Comparison of ENCODE assay signal across 20 mouse cellular contexts in the genomic region with DNA sequence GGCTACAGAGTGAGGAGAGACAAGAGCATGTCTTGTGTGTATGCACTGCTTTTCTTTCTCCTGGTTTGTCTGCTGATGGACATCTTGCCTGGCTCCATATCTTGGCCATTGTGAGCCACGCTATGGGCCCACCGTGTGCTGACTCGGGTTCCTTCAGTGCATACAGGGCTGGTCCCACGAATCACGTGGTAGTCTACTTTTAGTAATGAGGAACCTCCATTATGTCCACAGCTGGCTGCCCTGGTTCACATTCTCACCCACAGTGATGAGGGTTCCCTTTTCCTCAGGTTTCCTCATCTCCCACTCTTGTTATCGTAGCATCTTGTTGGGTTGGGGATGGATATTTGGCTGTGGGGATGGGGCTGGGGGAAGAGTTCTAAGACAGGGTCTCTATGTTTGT. TPM values are rescaled to one million over a fixed set of nuclear protein-coding genes. Genes with fewer than 3 reads are reported as not detected.
"Had no signal": no experiment of that assay in that cellular context is flagged by ENCODE, and none has a peak within 500 bp of the region (broad histone marks: within the 10 kb centered on the region; RNA-seq: fewer than 3 reads in every experiment).

No protein-coding gene starts in this region.

- H3K27ac ChIP-seq: kidney, postnatal 0 days; layer of hippocampus, adult 2 months; limb, embryonic 13.5 days; liver, embryonic 14.5 days; midbrain, embryonic 13.5 days; neural tube, embryonic 13.5 days had no signal

- H3K27me3 ChIP-seq: limb, embryonic 13.5 days; midbrain, embryonic 13.5 days; neural tube, embryonic 13.5 days had no signal

- H3K36me3 ChIP-seq: limb, embryonic 13.5 days; midbrain, embryonic 13.5 days; neural tube, embryonic 13.5 days had no signal

- H3K9ac ChIP-seq: limb, embryonic 13.5 days; liver, embryonic 14.5 days; midbrain, embryonic 13.5 days; neural tube, embryonic 13.5 days had no signal

- ATAC-seq: lung, postnatal 0 days; midbrain, embryonic 13.5 days had no signal

- H3K4me3 ChIP-seq: layer of hippocampus, adult 2 months; limb, embryonic 13.5 days; midbrain, embryonic 13.5 days; neural tube, embryonic 13.5 days had no signal

- DNase-seq: kidney, adult 11 months; kidney, adult 9 months; kidney, postnatal 4 days; left cerebral cortex, postnatal 4 days; lung, adult 18-20 months; lung, postnatal 4 days; right cerebral cortex, adult 18-20 months; right cerebral cortex, postnatal 25 days; thymus, adult 2 months had no signal

- H3K4me1 ChIP-seq: limb, embryonic 13.5 days; midbrain, embryonic 13.5 days; neural tube, embryonic 13.5 days had no signal

- H3K4me2 ChIP-seq: limb, embryonic 13.5 days; midbrain, embryonic 13.5 days; neural tube, embryonic 13.5 days had no signal

- H3K9me3 ChIP-seq: midbrain, embryonic 13.5 days; neural tube, embryonic 13.5 days had no signal

RNA-seq across cellular contexts. Expression of a gene that starts 24.4 kb away (rescaled TPM):
- total RNA-seq: layer of hippocampus, postnatal 10 days; left cerebral cortex, postnatal 4 days; liver, adult 2 months had no signal
- polyA plus RNA-seq: liver, embryonic 14.5 days; midbrain, embryonic 13.5 days; neural tube, embryonic 13.5 days had no signal

RNA-seq across cellular contexts. Expression of a gene that starts 28.0 kb away (rescaled TPM):
- total RNA-seq: layer of hippocampus, adult 2 months; layer of hippocampus, postnatal 10 days; left cerebral cortex, postnatal 4 days; megakaryocyte-erythroid progenitor cell, adult 5-6 weeks had no signal
- polyA plus RNA-seq: kidney, postnatal 0 days; limb, embryonic 13.5 days; liver, adult 2 months; liver, embryonic 14.5 days; lung, postnatal 0 days; midbrain, embryonic 13.5 days; neural tube, embryonic 13.5 days; stomach, embryonic 14.5 days had no signal
